Mouse (Mus musculus): ENCODE data around the gene Phospho1.

DNA sequence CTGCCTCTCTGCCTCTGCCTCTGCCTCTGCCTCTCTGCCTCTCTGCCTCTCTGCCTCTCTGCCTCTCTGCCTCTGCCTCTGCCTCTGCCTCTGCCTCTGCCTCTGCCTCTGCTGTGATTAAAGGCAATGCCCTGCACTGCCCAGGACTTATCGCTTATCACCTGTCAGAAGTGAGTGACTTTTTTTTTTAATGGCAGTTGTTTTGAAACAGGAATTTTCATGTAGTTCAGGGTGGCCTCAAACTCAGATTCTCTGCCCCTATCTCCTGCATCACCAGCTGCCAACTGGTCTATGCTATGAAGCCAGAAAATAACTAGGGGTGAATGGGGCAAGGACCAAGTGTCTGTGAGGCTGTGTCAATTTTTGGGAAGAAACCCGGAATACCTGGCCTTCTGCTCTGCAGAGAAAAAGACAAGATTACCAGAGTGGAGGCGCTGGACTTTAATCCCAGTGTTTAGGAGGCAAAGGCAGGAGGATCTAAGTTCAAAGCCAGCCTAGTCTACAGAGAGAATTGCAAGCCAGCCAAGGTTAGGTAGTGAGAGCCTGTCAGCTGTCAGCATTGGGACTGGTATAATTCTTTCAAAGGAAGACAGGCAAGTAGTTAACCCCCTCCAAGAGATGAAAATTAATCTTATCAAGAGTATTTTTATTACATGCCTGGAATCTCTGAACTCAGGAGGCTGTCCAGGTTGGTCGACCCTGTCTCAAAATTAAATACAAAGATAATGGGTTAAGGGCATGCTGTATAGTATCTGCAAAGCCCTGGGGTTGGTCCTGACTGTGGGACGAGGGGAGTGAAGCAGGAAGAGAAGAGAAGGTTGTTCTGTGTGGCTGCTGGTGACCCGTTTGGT lies 2.2 kb downstream of the Phospho1 start:
- TF ChIP-seq CTCF (IDR thresholded peaks at IDR 0.05; ENCODE audit: extremely low read depth, insufficient read depth, insufficient read length, insufficient replicate concordance) (no peak), POLR2A (IDR thresholded peaks at IDR 0.05; ENCODE audit: low read depth, low read length) (no peak)

Measured in spleen, adult 2 months (tissue).